Mouse (Mus musculus) embryo, embryonic 11 days (tissue): ENCODE results near the gene Fads2.

ENCODE experiments used
- DNase-seq: peaks from one replicate; pipeline ENCODE4 v3.0.0-alpha.2; 2015

Gene Fads2

GRCm38 (mm10) chr19:10060783-10061590, 40.6 kb downstream of the Fads2 start:
- DNase-seq = peak; percentile 18

GRCm38 (mm10) chr19:10059911-10060567, 41.5 kb downstream of the Fads2 start:
- peak; percentile 68 for DNase-seq

- DNase-seq = no peak
These were observed 42.6 kb downstream of the Fads2 start for GRCm38 (mm10) chr19:10058876-10059427.

- DNase-seq = no peak
These were observed 43.2 kb downstream of the Fads2 start for GRCm38 (mm10) chr19:10058352-10058825.

GRCm38 (mm10) chr19:10057486-10058351, 43.8 kb downstream of the Fads2 start:
- DNase-seq = no peak

- DNase-seq = no peak
These were observed 44.9 kb downstream of the Fads2 start for GRCm38 (mm10) chr19:10056686-10057085.

- no peak for DNase-seq
These were observed 45.5 kb downstream of the Fads2 start for GRCm38 (mm10) chr19:10055783-10056660.

GRCm38 (mm10) chr19:10055261-10055660, 46.3 kb downstream of the Fads2 start:
- no peak for DNase-seq

- DNase-seq = no peak
These were observed 47.0 kb downstream of the Fads2 start for GRCm38 (mm10) chr19:10054361-10055075.

- DNase-seq = no peak
These were observed 47.8 kb downstream of the Fads2 start for GRCm38 (mm10) chr19:10053692-10054260.

GRCm38 (mm10) chr19:10052698-10053097, 48.8 kb downstream of the Fads2 start:
- no peak for DNase-seq

GRCm38 (mm10) chr19:10050438-10050837, 51.1 kb downstream of the Fads2 start:
- DNase-seq = no peak

- no peak for DNase-seq
These were observed 52.0 kb downstream of the Fads2 start for GRCm38 (mm10) chr19:10049533-10049932.

GRCm38 (mm10) chr19:10046983-10047382, 54.6 kb downstream of the Fads2 start:
- DNase-seq = no peak

- no peak for DNase-seq
These were observed 55.2 kb downstream of the Fads2 start for GRCm38 (mm10) chr19:10046346-10046745.

- DNase-seq = no peak
These were observed 55.8 kb downstream of the Fads2 start for GRCm38 (mm10) chr19:10045707-10046106.

GRCm38 (mm10) chr19:10043643-10044042, 57.9 kb downstream of the Fads2 start:
- DNase-seq = no peak

GRCm38 (mm10) chr19:10042816-10043215, 58.7 kb downstream of the Fads2 start:
- DNase-seq = no peak

- DNase-seq = no peak
These were observed 59.3 kb downstream of the Fads2 start for GRCm38 (mm10) chr19:10042232-10042631.

- DNase-seq = peak; percentile 89
These were observed 60.0 kb downstream of the Fads2 start, which contains the start of gene Fads3 for GRCm38 (mm10) chr19:10041388-10042148. TSS of gene Fads3 (plus strand) at chr19:10041569.
